Mouse (Mus musculus) limb, embryonic 14.5 days (tissue): Measurements from ENCODE around the gene Nrcam. TPM values are rescaled to one million over a fixed set of nuclear protein-coding genes. Genes with fewer than 3 reads are reported as not detected.
"Not testable (repeated sequence)": the region's sequence is repeated elsewhere in the genome, so short reads cannot be mapped to it uniquely, and the experiment has no call there.

Experiments
- ATAC-seq: fragments of 200-750 bp; cut with Nextera tagmentation; 2 replicates; pipeline ENCODE4 v1.8.0; 2017; ENCODE audit warnings: low read depth, moderate number of reproducible peaks, moderate TSS enrichment; ENCODE audit not compliant: low FRiP score
- DNase-seq: peaks from one replicate; pipeline ENCODE4 v3.0.0-alpha.2; 2015; ENCODE audit warnings: low spot score
- H3K27ac ChIP-seq: fragments of 300-500 bp; sonication (generic); replicated peaks from 2 replicates; pipeline ENCODE4 v1.5.1; 2014; ENCODE audit warnings: low read depth, mild to moderate bottlenecking, low read length, moderate library complexity, mixed read lengths
- H3K27me3 ChIP-seq: fragments of 300-500 bp; sonication (generic); 2 replicates; pipeline ENCODE4 v1.6.1; 2014; ENCODE audit warnings: low read length, mixed read lengths; ENCODE audit not compliant: control insufficient read depth, insufficient read depth
- H3K36me3 ChIP-seq: fragments of 300-500 bp; sonication (generic); 2 replicates; pipeline ENCODE4 v1.6.1; 2014; ENCODE audit warnings: mild to moderate bottlenecking, low read length, moderate library complexity, mixed read lengths; ENCODE audit not compliant: control insufficient read depth, insufficient read depth
- H3K4me1 ChIP-seq: fragments of 300-500 bp; sonication (generic); 2 replicates; pipeline ENCODE4 v1.6.1; 2014; ENCODE audit warnings: antibody characterized with exemption, low read length, mixed read lengths; ENCODE audit not compliant: control insufficient read depth, insufficient read depth
- H3K4me2 ChIP-seq: fragments of 300-500 bp; sonication (generic); replicated peaks from 2 replicates; pipeline ENCODE4 v1.6.1; 2014; ENCODE audit warnings: low read depth, mild to moderate bottlenecking, low read length, moderate library complexity; ENCODE audit not compliant: severe bottlenecking
- H3K4me3 ChIP-seq: fragments of 300-500 bp; sonication (generic); replicated peaks from 2 replicates; pipeline ENCODE4 v1.5.1; 2014; ENCODE audit warnings: low read length
- H3K9ac ChIP-seq: fragments of 300-500 bp; sonication (generic); 2 replicates; pipeline ENCODE4 v1.6.1; 2014; ENCODE audit warnings: mild to moderate bottlenecking, low read depth, low read length, moderate library complexity; ENCODE audit not compliant: severe bottlenecking
- H3K9me3 ChIP-seq: fragments of 300-500 bp; sonication (generic); 2 replicates; pipeline ENCODE4 v1.6.1; 2016; ENCODE audit warnings: low read length; ENCODE audit not compliant: control insufficient read depth
- POLR2A ChIP-seq: fragments of 200-500 bp; IDR thresholded peaks from 2 replicates; pipeline ENCODE4 v1.8.0; 2012; ENCODE audit warnings: inconsistent platforms, mild to moderate bottlenecking, moderate library complexity, borderline replicate concordance; ENCODE audit not compliant: insufficient read depth, insufficient read length; ENCODE audit errors: extremely low read depth
- WGBS: fragments of 180-500 bp; shearing (Covaris S2); extraction: QIAGEN DNeasy Blood & Tissue Kit; methylation state at CpG from one replicate; pipeline ENCODE4 v1.1.7; 2014; 5-methylcytosine and 5-hydroxymethylcytosine counted together
- polyA plus RNA-seq, 2 experiments: library from polyadenylated mRNA; depleted of rRNA in 1 of 2; stranded (reverse) in 1 of 2; unstranded in 1 of 2; fragments of >200 nt; fragmentation: Nextera tagmentation in 1 of 2; extraction: Ambion mirVana in 1 of 2; gene quantifications; 2 replicates each; pipeline versions ENCODE4 v1.2.1 to v1.2.3; 2012 to 2014

Gene Nrcam
- polyA plus RNA-seq (2012; rRNA removed) (1.6 and 2.3 TPM in 2 replicates), polyA plus RNA-seq (2014; fragmentation: Nextera tagmentation; extraction: Ambion mirVana) (3.6 and 4.0 TPM in 2 replicates)

- no peak for TF ChIP-seq POLR2A
- H3K4me1 ChIP-seq, result peaks cover 4% of the 10 kb centered on the region
- peak; percentile 75 for ATAC-seq
- peaks cover 23% of the 10 kb centered on the region; the same call in 1 of the 2 replicates for H3K27me3 ChIP-seq
- H3K9me3 ChIP-seq, result no peaks in the 10 kb centered on the region
- peak within 1 kb of the TSS; percentile 99 for H3K4me2 ChIP-seq
- H3K4me3 ChIP-seq, result peak within 1 kb of the TSS; percentile 58
- WGBS, result 3% methylated on average over 40 of the region's 74 CpGs
- DNase-seq, result peak; percentile 48
- H3K9ac ChIP-seq, result peak within 1 kb of the TSS; percentile 56
- no peak within 1 kb of the TSS; the same call in 1 of the 2 replicates for H3K27ac ChIP-seq
- H3K36me3 ChIP-seq, result no peaks in the 10 kb centered on the region
These were observed at the start of gene Nrcam for GRCm38 (mm10) chr12:44328381-44329315. Nrcam (plus strand) TSS chr12:44328885.

GRCm38 (mm10) chr12:44280147-44280546 is 48.5 kb upstream of the Nrcam start:
- not testable (repeated sequence) for DNase-seq, ATAC-seq, H3K9me3 ChIP-seq

GRCm38 (mm10) chr12:44281534-44281933 is 47.2 kb upstream of the Nrcam start:
- Histone ChIP-seq H3K36me3 (peaks cover 12% of the 10 kb centered on the region), H3K9me3 (no peaks in the 10 kb centered on the region), H3K27ac (no peak overlapping the region), H3K4me3 (no peak overlapping the region), H3K27me3 (no peaks in the 10 kb centered on the region), H3K4me1 (peaks cover 3% of the 10 kb centered on the region; the same call in 1 of the 2 replicates), H3K9ac (no peak overlapping the region), H3K4me2 (no peak overlapping the region)
- DNase-seq, result no peak
- no peak for ATAC-seq
- WGBS, result 79% methylated on average over 3 of the region's 3 CpGs
- TF ChIP-seq POLR2A, result no peak

More at GRCm38 (mm10) chr12:44280147-44280546, 48.5 kb upstream of the Nrcam start:
- H3K4me3 ChIP-seq, H3K4me1 ChIP-seq, H3K27ac ChIP-seq, H3K27me3 ChIP-seq, H3K9ac ChIP-seq, H3K4me2 ChIP-seq, H3K36me3 ChIP-seq: not testable (repeated sequence)
- 85% methylated on average over 2 of the region's 2 CpGs for WGBS

- Histone ChIP-seq H3K4me1 (peaks cover 3% of the 10 kb centered on the region; the same call in 1 of the 2 replicates), H3K9ac (no peak overlapping the region), H3K27me3 (no peaks in the 10 kb centered on the region), H3K9me3 (no peaks in the 10 kb centered on the region), H3K27ac (no peak overlapping the region), H3K4me2 (no peak overlapping the region), H3K4me3 (no peak overlapping the region), H3K36me3 (peaks cover 16% of the 10 kb centered on the region)
- DNase-seq (no peak), ATAC-seq (no peak)
- WGBS, result 56% methylated on average over 9 of the region's 9 CpGs
- no peak for TF ChIP-seq POLR2A
These were observed 45.3 kb upstream of the Nrcam start for GRCm38 (mm10) chr12:44283378-44283777.

- WGBS, result 96% methylated on average over 8 of the region's 8 CpGs
- no peak for ATAC-seq
- no peak for TF ChIP-seq POLR2A
- Histone ChIP-seq H3K9me3 (no peaks in the 10 kb centered on the region), H3K4me3 (no peak overlapping the region), H3K9ac (no peak overlapping the region), H3K4me2 (no peak overlapping the region), H3K27ac (no peak overlapping the region), H3K4me1 (peaks cover 3% of the 10 kb centered on the region; the same call in 1 of the 2 replicates), H3K36me3 (peaks cover 40% of the 10 kb centered on the region), H3K27me3 (no peaks in the 10 kb centered on the region)
- no peak for DNase-seq
These were observed 41.7 kb upstream of the Nrcam start for GRCm38 (mm10) chr12:44286992-44287391.
